Mouse (Mus musculus) lung, postnatal 0 days (tissue): ENCODE data around the gene Akap12.

ENCODE experiments used
- CTCF ChIP-seq: IDR thresholded peaks from 2 replicates; pipeline ENCODE4 v1.5.1; 2016; ENCODE audit warnings: antibody characterized with exemption, mild to moderate bottlenecking
- EP300 ChIP-seq: IDR thresholded peaks from 2 replicates; pipeline ENCODE4 v1.6.1; 2016; ENCODE audit warnings: antibody characterized with exemption, mild to moderate bottlenecking, control low read depth

GRCm38 (mm10) chr10:4380748-4381147, 114.6 kb downstream of the Akap12 start:
- TF ChIP-seq CTCF (no peak), EP300 (no peak)
